Mouse (Mus musculus) layer of hippocampus, adult 18-20 months (tissue): ENCODE measurements around the gene Tmem263. TPM values are rescaled to one million over a fixed set of nuclear protein-coding genes. Genes with fewer than 3 reads are reported as not detected.

Source experiments
- total RNA-seq, 2 experiments: library from RNA; stranded (reverse); gene quantifications; 2 replicates each; pipeline ENCODE4 v1.2.3; 2021

Tmem263 gene
- total RNA-seq, 2 experiments from 2014 or later, result 31.0 to 32.8 TPM

Other genes with a start within 250 kb of the Tmem263 start
- 10 to 100 TPM; 44.9 to 45.8 TPM for gene Ric8b, start 185.0 kb upstream of the Tmem263 start, total RNA-seq
- 1 to 10 TPM in 1 of 2 experiments, under 1 TPM in 1; 0.56 to 1.3 TPM for gene Fhl4, start 132 bp upstream of the Tmem263 start, total RNA-seq
- gene Mterf2, start 25.4 kb downstream of the Tmem263 start, total RNA-seq, result 10 to 100 TPM; 14.7 to 17.7 TPM
- 10 to 100 TPM; 18.5 to 19.6 TPM for gene Cry1, start 82.4 kb downstream of the Tmem263 start, total RNA-seq